Mouse (Mus musculus): ENCODE measurements around the gene Acvr1b.

DNA sequence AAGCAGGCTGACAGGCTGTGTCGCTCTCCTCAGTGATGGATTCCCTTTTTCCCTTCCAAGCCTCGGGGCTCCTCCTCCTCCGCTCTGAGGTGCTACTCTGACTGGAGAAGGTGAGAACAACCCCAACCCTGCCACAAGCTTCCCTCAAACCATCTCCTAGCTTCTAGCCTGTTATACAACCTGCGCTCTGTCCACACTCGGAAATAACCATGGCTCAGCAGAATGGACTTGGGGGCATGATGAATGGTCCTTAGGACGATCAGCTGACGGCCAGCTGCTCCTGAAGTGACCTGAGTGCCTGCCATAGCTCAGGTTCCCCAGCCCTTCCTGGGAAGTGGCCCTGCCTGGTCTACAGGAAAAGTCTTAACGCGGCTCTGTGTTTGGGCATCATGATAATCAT is 68.0 kb downstream of the Acvr1b start:
- TF ChIP-seq CTCF (IDR thresholded peaks at IDR 0.05; ENCODE audit: low read depth, low read length), result no peak
- TF ChIP-seq GATA2 (IDR thresholded peaks at IDR 0.05; ENCODE audit: borderline replicate concordance, low read depth, low read length), result no peak
- no peak for TF ChIP-seq TAL1 (conservative IDR thresholded peaks at IDR 0.05; ENCODE audit: low read depth, low read length)
